Mouse (Mus musculus): ENCODE results near the gene Itm2b.

The Itm2b gene

GRCm38 (mm10) chr14:73384913-73385719, at the start of gene Itm2b:
Gene Itm2b (minus strand): TSS chr14:73385289.
- DNase-seq (ENCODE audit: low read depth) = peak; percentile 67

GRCm38 (mm10) chr14:73433487-73433886, 48.4 kb upstream of the Itm2b start:
- no peak for DNase-seq (ENCODE audit: low read depth)

- DNase-seq (ENCODE audit: low read depth) = no peak
Measured at GRCm38 (mm10) chr14:73430571-73430970, 45.5 kb upstream of the Itm2b start.

- no peak for DNase-seq (ENCODE audit: low read depth)
Measured at GRCm38 (mm10) chr14:73425571-73426041, 40.5 kb upstream of the Itm2b start.

- no peak for DNase-seq (ENCODE audit: low read depth)
Measured at GRCm38 (mm10) chr14:73424961-73425360, 39.9 kb upstream of the Itm2b start.

GRCm38 (mm10) chr14:73423542-73423941, 38.5 kb upstream of the Itm2b start:
- DNase-seq (ENCODE audit: low read depth) = no peak

- DNase-seq (ENCODE audit: low read depth) = no peak
Measured at GRCm38 (mm10) chr14:73422621-73423020, 37.5 kb upstream of the Itm2b start.

GRCm38 (mm10) chr14:73421580-73421979, 36.5 kb upstream of the Itm2b start:
- no peak for DNase-seq (ENCODE audit: low read depth)

- no peak for DNase-seq (ENCODE audit: low read depth)
Measured at GRCm38 (mm10) chr14:73420138-73420745, 35.2 kb upstream of the Itm2b start.

GRCm38 (mm10) chr14:73416511-73416910, 31.4 kb upstream of the Itm2b start:
- no peak for DNase-seq (ENCODE audit: low read depth)

GRCm38 (mm10) chr14:73415376-73416035, 30.4 kb upstream of the Itm2b start:
- no peak for DNase-seq (ENCODE audit: low read depth)

GRCm38 (mm10) chr14:73411729-73412128, 26.6 kb upstream of the Itm2b start:
- no peak for DNase-seq (ENCODE audit: low read depth)

- no peak for DNase-seq (ENCODE audit: low read depth)
Measured at GRCm38 (mm10) chr14:73410083-73410482, 25.0 kb upstream of the Itm2b start.

GRCm38 (mm10) chr14:73408223-73408845, 23.2 kb upstream of the Itm2b start:
- DNase-seq (ENCODE audit: low read depth) = no peak

GRCm38 (mm10) chr14:73404016-73404415, 18.9 kb upstream of the Itm2b start:
- no peak for DNase-seq (ENCODE audit: low read depth)

GRCm38 (mm10) chr14:73403351-73403750, 18.3 kb upstream of the Itm2b start:
- no peak for DNase-seq (ENCODE audit: low read depth)

- DNase-seq (ENCODE audit: low read depth) = no peak
Measured at GRCm38 (mm10) chr14:73402296-73403035, 17.4 kb upstream of the Itm2b start.

- no peak for DNase-seq (ENCODE audit: low read depth)
Measured at GRCm38 (mm10) chr14:73401408-73401807, 16.3 kb upstream of the Itm2b start.

- no peak for DNase-seq (ENCODE audit: low read depth)
Measured at GRCm38 (mm10) chr14:73399866-73400618, 15.0 kb upstream of the Itm2b start.

GRCm38 (mm10) chr14:73398367-73398996, 13.4 kb upstream of the Itm2b start:
- DNase-seq (ENCODE audit: low read depth) = no peak

All from c-Kit-positive CD71-positive TER-119-negative erythroid progenitor cells, embryonic 14.5 days (primary cell).